Mouse (Mus musculus) ES-E14 (cell line): ENCODE data around the gene Sec13. TPM values are rescaled to one million over a fixed set of nuclear protein-coding genes. Genes with fewer than 3 reads are reported as not detected.
"Not testable (repeated sequence)": the region's sequence is repeated elsewhere in the genome, so short reads cannot be mapped to it uniquely, and the experiment has no call there.

Source experiments
- DNase-seq: peaks from one replicate; pipeline ENCODE4 v3.0.0-alpha.2; 2013; ENCODE audit warnings: low read depth, low spot score
- H3K27ac ChIP-seq: 2 replicates; pipeline ENCODE4 v1.5.1; 2012; ENCODE audit warnings: low read depth, mild to moderate bottlenecking, low read length, moderate library complexity, mixed read lengths; ENCODE audit not compliant: poor library complexity, insufficient read depth, severe bottlenecking
- H3K36me3 ChIP-seq: 2 replicates; pipeline ENCODE4 v1.6.1; 2012; ENCODE audit warnings: mild to moderate bottlenecking, low read length, moderate library complexity, mixed read lengths; ENCODE audit not compliant: control insufficient read depth, poor library complexity, insufficient read depth, severe bottlenecking
- H3K4me1 ChIP-seq, 2 experiments: fragments of 150-350 bp in 1 of 2; sonication (generic) in 1 of 2; 2 replicates each; pipeline ENCODE4 v1.6.1; 2012; ENCODE audit warnings: low read length in 2 of 2, mild to moderate bottlenecking in 1 of 2, mixed read lengths in 1 of 2; ENCODE audit not compliant: control insufficient read depth in 2 of 2, insufficient read depth in 2 of 2, poor library complexity in 1 of 2
- H3K4me3 ChIP-seq, 2 experiments: fragments of 150-350 bp in 1 of 2; sonication (generic) in 1 of 2; 2 replicates each; pipeline ENCODE4 v1.5.1; 2012; ENCODE audit warnings: low read length in 2 of 2, low read depth in 1 of 2, mild to moderate bottlenecking in 1 of 2, mixed read lengths in 1 of 2; ENCODE audit not compliant: insufficient read depth in 1 of 2, poor library complexity in 1 of 2, severe bottlenecking in 1 of 2
- H3K9ac ChIP-seq: 2 replicates; pipeline ENCODE4 v1.6.1; 2012; ENCODE audit warnings: low read depth, mild to moderate bottlenecking, low read length, mixed read lengths; ENCODE audit not compliant: poor library complexity, insufficient read depth, severe bottlenecking
- H3K9me3 ChIP-seq: fragments of 150-350 bp; sonication (generic); 2 replicates; pipeline ENCODE4 v1.6.1; 2012; ENCODE audit warnings: low read depth, mild to moderate bottlenecking, low read length; ENCODE audit not compliant: control insufficient read depth, insufficient read depth
- CHD2 ChIP-seq: IDR thresholded peaks from 2 replicates; pipeline ENCODE4 v1.6.1; 2014; ENCODE audit warnings: mild to moderate bottlenecking, low read depth, low read length, inconsistent platforms
- HCFC1 ChIP-seq: IDR thresholded peaks from 2 replicates; pipeline ENCODE4 v1.6.1; 2012; ENCODE audit warnings: low read length, inconsistent platforms, borderline replicate concordance; ENCODE audit not compliant: insufficient read depth
- MAFK ChIP-seq: IDR thresholded peaks from 2 replicates; pipeline ENCODE4 v1.6.1; 2014; ENCODE audit warnings: mild to moderate bottlenecking, low read depth, low read length, inconsistent platforms; ENCODE audit not compliant: insufficient read depth
- ZC3H11A ChIP-seq: IDR thresholded peaks from 2 replicates; pipeline ENCODE4 v1.6.1; 2012; ENCODE audit warnings: low read depth, mild to moderate bottlenecking, inconsistent platforms, low read length, borderline replicate concordance
- ZNF384 ChIP-seq: IDR thresholded peaks from 2 replicates; pipeline ENCODE4 v1.6.1; 2012; ENCODE audit warnings: low read depth, low read length, inconsistent platforms
- in situ Hi-C, 2 experiments: fragments of 600-800 bp; cut with MboI; formaldehyde crosslinking; loops; one replicate each; pipeline ENCODE4 v1.15.1; 2025; ENCODE audit warnings: low sequenced_read_pairs in 2 of 2, inconsistent platforms in 1 of 2; ENCODE audit not compliant: unreplicated experiment in 2 of 2
- total RNA-seq: library from RNA; depleted of rRNA; stranded (reverse); fragments of 300-350 nt; gene quantifications from 2 replicates; pipeline ENCODE4 v1.2.3, GENCODE M21; 2012

Sec13 gene
- total RNA-seq, 1 experiment: 187 TPM

- peaks cover 57% of the 10 kb centered on the region for H3K36me3 ChIP-seq
- in situ Hi-C loops: no loop called here
Measured at GRCm38 (mm10) chr6:113719878-113720277, 20.7 kb downstream of the Sec13 start, which contains the start of gene Ghrl. Gene Ghrl, minus strand, starts transcription at chr6:113719880.

GRCm38 (mm10) chr6:113717541-113717940 is 23.0 kb downstream of the Sec13 start:
- no peak overlapping the region for H3K9ac ChIP-seq
- H3K36me3 ChIP-seq: peaks cover 73% of the 10 kb centered on the region
- no peak overlapping the region for H3K27ac ChIP-seq
- TF ChIP-seq ZNF384 (no peak), CHD2 (no peak)
- H3K4me3 ChIP-seq: no peak overlapping the region
- DNase-seq: no peak
- 0 out of 4 replicates have a peak, but pooled peaks cover 0 to 2% of the 10 kb centered on the region in 2 experiments for H3K4me1 ChIP-seq
- in situ Hi-C loops: no loop called here
- no peaks in the 10 kb centered on the region for H3K9me3 ChIP-seq

More at GRCm38 (mm10) chr6:113719878-113720277, 20.7 kb downstream of the Sec13 start, which contains the start of gene Ghrl:
- no peak for DNase-seq
- Histone ChIP-seq H3K4me1 (0 out of 4 replicates have a peak, but pooled peaks cover 0 to 2% of the 10 kb centered on the region in 2 experiments), H3K4me3 (no peak within 1 kb of the TSS), H3K9me3 (no peaks in the 10 kb centered on the region), H3K27ac (no peak within 1 kb of the TSS), H3K9ac (no peak within 1 kb of the TSS)
- TF ChIP-seq HCFC1 (no peak), CHD2 (no peak), MAFK (no peak), ZNF384 (no peak), ZC3H11A (no peak)

GRCm38 (mm10) chr6:113714797-113715196 is 25.7 kb downstream of the Sec13 start:
- no peak for DNase-seq
- Histone ChIP-seq H3K36me3 (peaks cover 75% of the 10 kb centered on the region), H3K4me3 (no peak overlapping the region), H3K4me1 (0 out of 4 replicates have a peak, but pooled peaks cover 0 to 2% of the 10 kb centered on the region in 2 experiments), H3K9me3 (no peaks in the 10 kb centered on the region), H3K9ac (no peak overlapping the region), H3K27ac (no peak overlapping the region)
- in situ Hi-C loops: no loop called here
- TF ChIP-seq HCFC1: no peak
- TF ChIP-seq MAFK: no peak
- no peak for TF ChIP-seq CHD2
- TF ChIP-seq ZNF384: no peak
- TF ChIP-seq ZC3H11A: no peak

GRCm38 (mm10) chr6:113714276-113714675 is 26.3 kb downstream of the Sec13 start:
- no peak overlapping the region for H3K4me3 ChIP-seq
- peaks cover 77% of the 10 kb centered on the region for H3K36me3 ChIP-seq
- 0 out of 4 replicates have a peak, but pooled peaks cover 0 to 2% of the 10 kb centered on the region in 2 experiments for H3K4me1 ChIP-seq
- in situ Hi-C loops: no loop called here
- no peak for TF ChIP-seq HCFC1
- TF ChIP-seq ZNF384: no peak
- TF ChIP-seq MAFK: no peak
- no peak for TF ChIP-seq CHD2
- TF ChIP-seq ZC3H11A: no peak
- H3K9me3 ChIP-seq: no peaks in the 10 kb centered on the region
- no peak for DNase-seq
- no peak overlapping the region for H3K9ac ChIP-seq
- no peak overlapping the region for H3K27ac ChIP-seq

- H3K9me3 ChIP-seq, H3K4me1 ChIP-seq, H3K9ac ChIP-seq, H3K27ac ChIP-seq, DNase-seq, H3K4me3 ChIP-seq, in situ Hi-C loops: not testable (repeated sequence)
- H3K36me3 ChIP-seq: peaks cover 78% of the 10 kb centered on the region
Measured at GRCm38 (mm10) chr6:113713389-113713788, 27.2 kb downstream of the Sec13 start.
